In the genomic region with DNA sequence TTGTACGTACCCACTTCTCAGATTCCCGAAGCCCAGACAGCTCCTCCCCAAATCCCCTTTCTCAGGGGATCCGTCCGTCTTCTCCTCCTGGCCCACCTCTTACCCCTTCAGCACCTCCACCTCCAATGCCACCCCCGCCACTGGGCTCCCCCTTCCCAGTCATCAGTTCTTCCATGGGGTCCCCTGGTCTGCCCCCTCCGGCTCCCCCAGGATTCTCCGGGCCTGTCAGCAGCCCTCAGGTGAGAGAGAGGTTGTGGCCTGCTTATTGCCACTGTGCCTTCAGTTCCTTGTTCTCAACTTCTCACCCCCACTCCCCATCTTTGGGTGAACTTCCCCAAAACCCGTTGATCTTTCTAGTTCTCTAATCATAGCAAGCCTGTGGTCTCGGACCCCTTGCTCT, we compare ENCODE assay signal across 8 mouse cellular contexts. TPM values are rescaled to one million over a fixed set of nuclear protein-coding genes. Genes with fewer than 3 reads are reported as not detected.
DNase-seq lines count a peak whose midpoint lies in the region; ATAC-seq and TF ChIP-seq lines count a peak whose summit lies in the region.

No protein-coding gene starts in this region.

- peaks cover 26% of the 10 kb centered on the region for H3K4me1 ChIP-seq in neural tube, embryonic 11.5 days (ENCODE audit: control insufficient read depth, insufficient read depth, low read length)
- H3K4me1 ChIP-seq in forebrain, embryonic 14.5 days (ENCODE audit: control insufficient read depth, insufficient read depth, low read length) = peaks cover 28% of the 10 kb centered on the region

- H3K79me2 ChIP-seq in myocyte (ENCODE audit: control insufficient read depth, insufficient read depth) = peaks cover 39% of the 10 kb centered on the region

- no peak for TF ChIP-seq POLR2A in myocyte (IDR thresholded peaks at IDR 0.05; ENCODE audit: insufficient read length, low read depth)

- H3ac ChIP-seq in myocyte (ENCODE audit: control insufficient read depth, insufficient read length) = peak overlapping the region; percentile 71

- DNase-seq in adrenal gland, postnatal 10 days = peak; percentile 42
- DNase-seq in adrenal gland, adult 18-20 months (ENCODE audit: low spot score in 2 of 2) = no peak
- no peak for DNase-seq in neural tube, embryonic 11.5 days (ENCODE audit: low spot score)
- no peak for DNase-seq in neural tube, embryonic 10.5 days (ENCODE audit: extremely low spot score, low spot score)
- no peak for DNase-seq in forebrain, embryonic 14.5 days (ENCODE audit: low spot score)
- DNase-seq in kidney, postnatal 14 days = peak; percentile 21
- no peak for DNase-seq in natural killer cell, adult 2 months (ENCODE audit: low spot score in 2 of 2)

- H3K9ac ChIP-seq in neural tube, embryonic 11.5 days (ENCODE audit: low read length) = peak overlapping the region; percentile 94
- H3K9ac ChIP-seq in forebrain, embryonic 14.5 days (ENCODE audit: low read length) = peak overlapping the region; percentile 90

- H3K27ac ChIP-seq in neural tube, embryonic 11.5 days (ENCODE audit: low read depth, low read length) = no peak overlapping the region
- H3K27ac ChIP-seq in forebrain, embryonic 14.5 days (ENCODE audit: low read depth, low read length) = no peak overlapping the region

- no peaks in the 10 kb centered on the region; the same call in 1 of the 2 replicates for H3K9me3 ChIP-seq in neural tube, embryonic 11.5 days (ENCODE audit: control insufficient read depth, low read length)
- H3K9me3 ChIP-seq in forebrain, embryonic 14.5 days (replicated peaks; ENCODE audit: control insufficient read depth, low read length) = no peaks in the 10 kb centered on the region

- no peaks in the 10 kb centered on the region for H3K27me3 ChIP-seq in neural tube, embryonic 11.5 days (ENCODE audit: control insufficient read depth, insufficient read depth, low read length)
- no peaks in the 10 kb centered on the region for H3K27me3 ChIP-seq in forebrain, embryonic 14.5 days (replicated peaks; ENCODE audit: control insufficient read depth, insufficient read depth, low read length)
- no peaks in the 10 kb centered on the region for H3K27me3 ChIP-seq in myocyte (ENCODE audit: control insufficient read depth, insufficient read depth, insufficient read length)

- no peak for ATAC-seq in neural tube, embryonic 11.5 days (ENCODE audit: insufficient read depth, low FRiP score, low TSS enrichment)
- no peak for ATAC-seq in forebrain, embryonic 14.5 days

- peak overlapping the region; percentile 88 for H3K4me3 ChIP-seq in neural tube, embryonic 11.5 days (ENCODE audit: low read depth, low read length)
- peak overlapping the region; percentile 86 for H3K4me3 ChIP-seq in forebrain, embryonic 14.5 days (ENCODE audit: low read depth, low read length)
- H3K4me3 ChIP-seq in myocyte = peak overlapping the region; percentile 99

- peaks cover 24% of the 10 kb centered on the region for H3K36me3 ChIP-seq in neural tube, embryonic 11.5 days (ENCODE audit: control insufficient read depth, insufficient read depth, low read length)
- peaks cover 61% of the 10 kb centered on the region for H3K36me3 ChIP-seq in forebrain, embryonic 14.5 days (ENCODE audit: control insufficient read depth, insufficient read depth, low read length)
- peaks cover 17% of the 10 kb centered on the region for H3K36me3 ChIP-seq in myocyte (ENCODE audit: control insufficient read depth, insufficient read depth)

- H3K4me2 ChIP-seq in neural tube, embryonic 11.5 days (ENCODE audit: low read depth) = peak overlapping the region; percentile 79
- H3K4me2 ChIP-seq in forebrain, embryonic 14.5 days (ENCODE audit: low read length) = peak overlapping the region; percentile 97
- peak overlapping the region; percentile 88 for H3K4me2 ChIP-seq in myocyte (ENCODE audit: low read depth)

- 65% methylated on average over 9 of the region's 9 CpGs for WGBS in neural tube, embryonic 11.5 days
- WGBS in forebrain, embryonic 14.5 days = 62% methylated on average over 9 of the region's 9 CpGs

TF ChIP-seq in myocyte, 11 proteins besides CTCF, POLR2A, EP300 and RAD21:
- no peak for TF ChIP-seq POLR2AphosphoS2 (IDR thresholded peaks at IDR 0.05; ENCODE audit: insufficient read length, low read depth)
- no peak for TF ChIP-seq TCF12 (IDR thresholded peaks at IDR 0.05; ENCODE audit: insufficient read depth, poor library complexity, severe bottlenecking)
- TF ChIP-seq MYOD1 (IDR thresholded peaks at IDR 0.05; ENCODE audit: control insufficient read depth in 1 of 3, insufficient read length in 2 of 3, low read depth in 2 of 3) = no peak
- TF ChIP-seq MYOG (IDR thresholded peaks at IDR 0.05; ENCODE audit: control insufficient read depth in 1 of 3, insufficient read depth in 1 of 3, insufficient read length in 2 of 3, low read depth in 2 of 3) = no peak
- TF ChIP-seq TCF3 (IDR thresholded peaks at IDR 0.05; ENCODE audit: insufficient read length, low read depth) = no peak
- TF ChIP-seq REST (IDR thresholded peaks at IDR 0.05; ENCODE audit: insufficient read depth, insufficient read length) = no peak
- TF ChIP-seq SRF (IDR thresholded peaks at IDR 0.05; ENCODE audit: control insufficient read depth, insufficient read length, low read depth) = no peak
- no peak for TF ChIP-seq CEBPB (IDR thresholded peaks at IDR 0.05; ENCODE audit: insufficient read depth, poor library complexity, severe bottlenecking)
- no peak for TF ChIP-seq E2F4 (IDR thresholded peaks at IDR 0.05; ENCODE audit: insufficient read depth)
- no peak for TF ChIP-seq MAX (IDR thresholded peaks at IDR 0.05; ENCODE audit: low read depth)
- TF ChIP-seq USF1 (IDR thresholded peaks at IDR 0.05; ENCODE audit: low read depth) = no peak

RNA-seq across cellular contexts. Expression of a gene that starts 1.2 kb away (rescaled TPM):
- 10 to 100 TPM; 62.3 to 76.1 TPM for total RNA-seq in adrenal gland, postnatal 10 days (2021)
- total RNA-seq in adrenal gland, adult 18-20 months (2021) = 10 to 100 TPM; 55.9 to 58.2 TPM
- 25.1 and 27.1 TPM in 2 replicates for polyA plus RNA-seq in neural tube, embryonic 11.5 days (2014; fragmentation: Nextera tagmentation; extraction: Ambion mirVana)
- 21.4 and 27.7 TPM in 2 replicates for polyA plus RNA-seq in forebrain, embryonic 14.5 days (2014; fragmentation: Nextera tagmentation; extraction: Ambion mirVana)
- 45.8 TPM for polyA plus RNA-seq in myocyte (2012; fragmentation: generic; extraction: Trizol)

RNA-seq across cellular contexts. Expression of a gene that starts 1.3 kb away (rescaled TPM):
- total RNA-seq in adrenal gland, postnatal 10 days (2021) = 100 to 1,000 TPM; 115 to 140 TPM
- total RNA-seq in adrenal gland, adult 18-20 months (2021) = 100 to 1,000 TPM; 131 to 156 TPM
- 89.7 and 108 TPM in 2 replicates for polyA plus RNA-seq in neural tube, embryonic 11.5 days (2014; fragmentation: Nextera tagmentation; extraction: Ambion mirVana)
- 78.3 and 84.1 TPM in 2 replicates for polyA plus RNA-seq in forebrain, embryonic 14.5 days (2014; fragmentation: Nextera tagmentation; extraction: Ambion mirVana)
- 207 TPM for polyA plus RNA-seq in myocyte (2012; fragmentation: generic; extraction: Trizol)

RNA-seq across cellular contexts. Expression of a gene that starts 4.9 kb away (rescaled TPM):
- 100 to 1,000 TPM; 184 to 194 TPM for total RNA-seq in adrenal gland, postnatal 10 days (2021)
- total RNA-seq in adrenal gland, adult 18-20 months (2021) = 100 to 1,000 TPM; 246 to 274 TPM
- 48.1 and 52.7 TPM in 2 replicates for polyA plus RNA-seq in neural tube, embryonic 11.5 days (2014; fragmentation: Nextera tagmentation; extraction: Ambion mirVana)
- 60.2 and 75.4 TPM in 2 replicates for polyA plus RNA-seq in forebrain, embryonic 14.5 days (2014; fragmentation: Nextera tagmentation; extraction: Ambion mirVana)
- polyA plus RNA-seq in myocyte (2012; fragmentation: generic; extraction: Trizol) = 51.1 TPM

RNA-seq across cellular contexts. Expression of a gene that starts 6.4 kb away (rescaled TPM):
- 10 to 100 TPM in 1 of 2 experiments, 1 to 10 TPM in 1; 4.2 to 15.0 TPM for total RNA-seq in adrenal gland, postnatal 10 days (2021)
- 1 to 10 TPM; 1.4 to 1.9 TPM for total RNA-seq in adrenal gland, adult 18-20 months (2021)
- polyA plus RNA-seq in neural tube, embryonic 11.5 days (2014; fragmentation: Nextera tagmentation; extraction: Ambion mirVana) = 1.5 and 2.9 TPM in 2 replicates
- 0.95 and 1.6 TPM in 2 replicates for polyA plus RNA-seq in forebrain, embryonic 14.5 days (2014; fragmentation: Nextera tagmentation; extraction: Ambion mirVana)
- 0.94 TPM for polyA plus RNA-seq in myocyte (2012; fragmentation: generic; extraction: Trizol)

RNA-seq across cellular contexts. Expression of a gene that starts 8.3 kb away (rescaled TPM):
- total RNA-seq in adrenal gland, postnatal 10 days (2021) = 10 to 100 TPM; 29.8 to 36.5 TPM
- total RNA-seq in adrenal gland, adult 18-20 months (2021) = 10 to 100 TPM; 43.9 to 45.5 TPM
- 5.2 and 8.4 TPM in 2 replicates for polyA plus RNA-seq in neural tube, embryonic 11.5 days (2014; fragmentation: Nextera tagmentation; extraction: Ambion mirVana)
- 6.7 and 7.4 TPM in 2 replicates for polyA plus RNA-seq in forebrain, embryonic 14.5 days (2014; fragmentation: Nextera tagmentation; extraction: Ambion mirVana)
- polyA plus RNA-seq in myocyte (2012; fragmentation: generic; extraction: Trizol) = 42.9 TPM

Comparison
In these comparisons a context has a peak if more than half of its experiments do, and no peak if none do; other contexts are left out.
1. DNase-seq: peak in adrenal gland, postnatal 10 days (single experiment) and kidney, postnatal 14 days (single experiment); none in adrenal gland, adult 18-20 months (0 of 2), neural tube, embryonic 11.5 days (single experiment), neural tube, embryonic 10.5 days (single experiment), forebrain, embryonic 14.5 days (single experiment) and natural killer cell, adult 2 months (0 of 2).
2. Peak in every context shown above with its lines, with median percentiles within 50 percentile points of each other: H3K4me2 ChIP-seq and H3K4me3 ChIP-seq.